Mouse (Mus musculus) 3134 (cell line): ENCODE data around the gene Zbtb38.
A peak's percentile ranks its signal among the peaks of the same experiment; 100 is the strongest.

Source experiments
- DNase-seq: peaks from one replicate; pipeline ENCODE4 v3.0.0-alpha.2; 2011; ENCODE audit warnings: low spot score; ENCODE audit not compliant: insufficient read length; ENCODE audit errors: extremely low read depth

The Zbtb38 gene

GRCm38 (mm10) chr9:96716735-96717444 lies 35.7 kb downstream of the Zbtb38 start:
- no peak for DNase-seq

DNA sequence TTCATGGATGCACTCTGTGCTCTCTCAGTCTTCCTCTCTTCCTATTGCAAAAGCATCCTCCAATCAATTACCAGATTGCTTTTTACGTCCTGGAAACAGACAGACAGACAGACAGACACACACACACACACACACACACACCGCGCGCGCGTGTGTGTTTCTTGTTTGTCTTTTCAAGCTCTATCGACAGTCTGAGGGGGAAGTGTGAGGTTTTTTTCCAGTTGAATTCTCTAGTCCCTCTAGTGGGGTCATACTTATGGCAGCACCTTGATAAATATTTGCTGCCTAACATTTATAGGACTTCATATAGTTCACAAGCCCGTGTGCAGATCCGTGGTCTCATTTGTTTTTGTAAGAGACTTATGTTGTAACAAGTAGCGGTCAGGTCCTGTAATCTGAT lies 36.5 kb downstream of the Zbtb38 start:
- DNase-seq = no peak

GRCm38 (mm10) chr9:96715171-96715570 lies 37.5 kb downstream of the Zbtb38 start:
- no peak for DNase-seq

DNA sequence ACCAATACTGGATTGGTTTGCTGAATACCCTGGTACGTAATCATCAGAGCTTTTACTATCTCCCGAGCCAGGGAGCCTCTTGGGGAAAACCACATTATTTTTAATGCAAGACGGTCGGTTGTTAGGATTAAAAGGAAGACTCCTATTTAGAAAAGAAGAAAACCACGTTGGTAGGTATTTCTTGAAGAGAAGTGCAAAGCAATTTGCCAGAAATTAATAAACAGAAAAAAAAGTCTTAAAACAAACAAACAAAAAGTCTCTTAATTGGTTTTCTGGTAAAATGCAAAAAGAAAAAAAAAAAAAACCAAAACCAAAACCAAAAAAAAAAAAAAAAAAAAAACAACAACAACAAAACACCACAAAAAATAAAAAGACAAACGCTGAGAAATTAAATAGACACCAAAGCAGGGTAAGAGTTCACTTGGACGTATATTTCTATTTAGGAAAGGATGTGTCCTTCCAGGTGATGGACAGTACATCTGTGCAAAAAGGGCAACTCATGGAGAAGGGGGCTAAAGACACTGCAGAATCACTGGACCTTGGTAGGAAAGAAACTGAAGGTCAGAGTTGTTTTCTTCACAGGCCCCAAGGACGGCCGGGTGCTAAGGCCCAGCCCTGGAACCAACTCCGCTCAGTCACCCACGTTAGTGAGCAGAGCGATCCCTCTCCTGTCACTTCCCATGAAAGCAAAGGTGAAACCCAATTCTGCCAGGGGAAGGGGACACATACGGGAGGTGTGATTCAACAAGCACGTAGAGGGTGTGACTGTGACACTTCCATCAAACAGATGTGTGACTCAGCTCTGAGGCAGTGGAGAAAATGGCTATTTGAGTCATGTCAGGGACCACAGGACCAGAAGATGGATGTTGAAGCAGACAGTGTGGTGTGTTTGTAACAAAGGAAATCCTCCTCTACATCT lies 38.9 kb downstream of the Zbtb38 start:
- peak; percentile 57 for DNase-seq

DNA sequence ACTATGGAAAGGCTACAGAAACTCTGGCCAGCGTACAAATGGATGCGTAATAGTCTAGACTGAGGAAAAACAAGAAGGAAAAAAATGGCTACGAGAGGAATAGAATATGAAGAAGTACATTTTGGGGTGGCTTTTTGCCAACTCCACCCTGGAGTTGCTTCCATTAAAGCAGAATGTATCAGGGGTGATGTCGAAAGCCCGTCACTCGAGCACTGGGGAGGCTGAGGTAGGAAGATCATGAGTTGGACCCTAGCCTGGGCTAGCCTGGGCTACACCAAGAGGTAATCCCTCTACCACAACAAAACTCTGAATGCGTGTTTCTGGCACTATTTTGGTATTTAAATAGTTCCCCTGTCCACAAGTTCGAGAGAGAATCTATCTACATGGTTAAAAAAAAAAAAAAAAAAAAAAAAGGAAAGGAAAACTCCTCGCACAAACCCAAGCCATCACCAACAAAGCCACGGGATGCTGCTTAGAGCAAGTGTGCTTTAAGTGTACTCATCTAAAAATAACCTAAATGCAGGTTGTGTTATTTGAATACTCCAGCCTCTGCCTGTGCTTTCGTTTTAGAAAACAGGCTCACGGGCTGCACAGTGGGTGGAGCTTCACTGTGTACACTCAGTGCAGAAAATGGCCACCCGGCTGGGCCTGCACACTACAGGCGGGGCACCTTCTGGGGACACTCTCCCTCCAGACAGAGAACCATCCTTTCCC lies 39.7 kb downstream of the Zbtb38 start:
- DNase-seq = no peak

DNA sequence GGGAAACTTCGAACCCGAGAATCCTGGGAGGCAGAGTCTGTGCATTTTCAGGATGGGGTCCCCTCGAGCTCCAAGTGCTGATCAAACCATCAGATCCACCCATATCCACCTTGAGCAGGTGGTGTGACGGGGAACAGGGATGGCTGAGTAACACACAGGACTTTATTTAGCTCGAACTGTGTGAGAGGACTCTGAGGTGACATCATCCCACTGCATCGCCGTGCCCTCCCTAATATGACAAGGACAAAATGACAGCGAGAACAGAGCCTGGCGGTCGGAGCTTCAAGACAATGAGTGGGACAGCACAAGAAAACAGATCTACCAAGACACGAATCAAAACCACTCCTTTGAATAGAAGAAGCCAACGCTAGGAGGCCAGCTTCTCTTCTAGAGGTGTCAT lies 40.6 kb downstream of the Zbtb38 start:
- DNase-seq = no peak

GRCm38 (mm10) chr9:96710241-96710946 lies 42.2 kb downstream of the Zbtb38 start:
- no peak for DNase-seq

- DNase-seq = no peak
Measured at GRCm38 (mm10) chr9:96708905-96709304, 43.7 kb downstream of the Zbtb38 start.

- DNase-seq = no peak
Measured at GRCm38 (mm10) chr9:96707964-96708363, 44.7 kb downstream of the Zbtb38 start.

GRCm38 (mm10) chr9:96705576-96706285 lies 46.9 kb downstream of the Zbtb38 start:
- DNase-seq = no peak

- no peak for DNase-seq
Measured at GRCm38 (mm10) chr9:96704935-96705334, 47.7 kb downstream of the Zbtb38 start.

GRCm38 (mm10) chr9:96701891-96702290 lies 50.7 kb downstream of the Zbtb38 start:
- DNase-seq = peak; percentile 87

- DNase-seq = no peak
Measured at GRCm38 (mm10) chr9:96699276-96700035, 53.2 kb downstream of the Zbtb38 start.

DNA sequence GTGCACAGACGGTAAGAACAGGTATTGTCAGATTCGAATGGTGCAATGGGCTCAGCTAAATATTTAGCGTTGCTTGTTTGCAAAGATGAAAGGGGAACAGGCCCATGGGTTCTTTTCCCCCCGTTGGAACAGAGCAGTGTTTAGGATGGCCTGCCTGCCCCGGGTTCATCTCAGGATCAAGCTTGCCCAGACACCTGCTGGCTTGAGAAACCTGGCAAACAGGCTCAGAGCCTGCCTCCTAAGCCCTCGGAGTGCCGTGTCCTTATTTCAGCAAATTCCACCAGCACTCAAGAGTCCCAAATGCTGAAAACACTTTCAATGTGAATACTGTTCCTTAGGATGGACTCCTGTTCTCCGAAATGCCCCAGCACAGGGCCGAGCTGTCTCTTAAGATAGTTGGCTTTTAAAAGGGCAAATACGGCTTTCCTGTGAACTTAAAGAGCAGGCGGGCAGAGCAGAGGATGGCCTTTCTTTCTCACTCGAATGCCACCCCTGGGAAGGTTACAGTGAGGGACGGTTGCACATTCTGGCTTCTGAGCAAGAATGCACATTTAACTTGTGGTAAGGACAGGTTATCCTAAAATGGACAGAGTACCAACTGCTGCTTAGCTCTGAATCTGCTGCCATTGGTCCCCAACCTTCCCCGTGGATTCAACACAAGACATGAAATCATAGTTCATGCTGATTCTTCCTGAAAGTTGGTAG lies 55.7 kb downstream of the Zbtb38 start:
- DNase-seq = no peak

DNA sequence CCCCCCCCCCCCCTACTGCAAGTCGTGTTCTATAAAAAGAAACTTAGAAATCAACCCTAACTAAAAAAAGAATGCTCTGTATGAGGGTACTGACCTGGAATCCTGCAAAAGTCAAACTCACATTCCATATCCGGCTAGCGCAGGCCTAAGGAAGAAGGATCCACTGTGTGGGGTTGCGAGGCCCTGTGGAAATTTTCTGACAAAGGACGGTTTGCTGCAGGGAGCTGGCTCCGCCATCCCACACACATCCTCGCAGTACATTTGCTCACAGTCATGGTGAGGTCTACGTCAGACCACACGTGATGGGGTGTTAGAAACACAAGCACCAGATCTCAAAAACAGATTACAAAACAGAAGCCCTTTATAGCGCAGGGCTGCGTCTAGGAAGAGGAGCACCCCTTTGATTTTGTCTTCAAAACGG lies 56.5 kb downstream of the Zbtb38 start:
- DNase-seq = no peak

DNA sequence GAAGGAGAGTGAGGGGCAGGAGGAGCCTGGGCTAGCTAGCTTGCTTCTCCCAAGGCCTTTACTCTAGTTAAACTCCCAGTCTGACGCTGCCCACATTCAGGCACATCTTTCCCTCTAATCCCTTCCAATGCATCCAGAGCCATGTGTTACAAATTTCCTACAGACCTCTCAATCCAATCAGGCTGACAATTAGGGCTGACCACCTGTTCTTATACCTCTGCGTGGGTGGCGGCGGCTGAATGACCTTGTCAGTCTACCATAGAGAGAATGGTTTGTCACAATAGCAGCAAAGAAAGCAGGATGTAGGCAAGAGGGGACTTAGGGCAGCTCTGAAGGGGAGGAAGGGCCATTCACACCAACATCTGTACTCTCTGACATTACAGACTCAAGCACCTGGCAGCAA lies 62.2 kb downstream of the Zbtb38 start:
- no peak for DNase-seq

DNA sequence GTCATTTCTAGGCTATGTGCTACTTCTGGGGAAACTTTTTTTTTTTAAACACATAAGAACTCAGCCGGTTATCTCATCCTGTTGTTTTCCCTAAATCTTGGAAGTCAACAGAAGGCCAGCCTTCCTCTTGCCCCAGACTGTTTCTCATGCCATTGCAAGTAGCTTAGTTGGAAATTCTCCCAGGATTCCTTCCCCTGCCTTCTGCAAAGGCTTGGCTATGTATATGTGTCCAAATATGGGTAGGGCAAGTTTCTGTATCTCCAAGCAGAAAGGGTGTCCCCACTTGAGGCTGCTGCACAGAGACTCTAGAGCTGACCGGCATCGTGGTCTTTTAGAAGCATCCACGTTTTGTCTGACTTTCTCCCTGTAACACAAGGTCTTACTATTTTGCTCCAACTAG lies 63.6 kb downstream of the Zbtb38 start:
- no peak for DNase-seq

- DNase-seq = no peak
Measured at GRCm38 (mm10) chr9:96688194-96688875, 64.3 kb downstream of the Zbtb38 start.
